Mouse (Mus musculus) heart, postnatal 4 days (tissue): Measurements from ENCODE around the gene Aknad1. TPM values are rescaled to one million over a fixed set of nuclear protein-coding genes. Genes with fewer than 3 reads are reported as not detected.
A peak's percentile ranks its signal among the peaks of the same experiment; 100 is the strongest.

ENCODE experiments used
- DNase-seq: peaks from one replicate; pipeline ENCODE4 v3.0.0; 2021
- total RNA-seq, 2 experiments: library from RNA; stranded (reverse); gene quantifications; 2 replicates each; pipeline ENCODE4 v1.2.3; 2021

The Aknad1 gene
- total RNA-seq, 2 experiments from 2014 or later: 0.12 to 0.23 TPM

- DNase-seq: no peak
These were observed 48.4 kb downstream of the Aknad1 start for GRCm38 (mm10) chr3:108787754-108788454.

DNA sequence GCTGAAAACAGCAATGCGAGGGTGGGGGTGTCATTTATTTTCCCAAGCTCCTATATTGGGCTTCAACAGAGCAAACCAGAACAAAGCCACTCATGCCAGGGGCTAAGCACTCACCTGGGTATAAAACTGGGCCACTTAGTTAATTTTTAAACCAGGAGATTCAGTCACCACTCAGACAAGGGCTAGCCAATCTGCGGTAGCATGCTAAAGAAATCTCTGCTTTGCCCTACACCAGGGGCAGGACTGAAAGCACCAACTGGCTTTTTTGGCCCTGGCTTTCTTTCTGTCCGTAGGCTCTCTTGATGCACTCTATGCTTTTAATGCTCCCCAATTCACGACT is 49.0 kb downstream of the Aknad1 start:
- DNase-seq: no peak

GRCm38 (mm10) chr3:108789299-108789698 is 49.8 kb downstream of the Aknad1 start:
- DNase-seq: no peak

DNA sequence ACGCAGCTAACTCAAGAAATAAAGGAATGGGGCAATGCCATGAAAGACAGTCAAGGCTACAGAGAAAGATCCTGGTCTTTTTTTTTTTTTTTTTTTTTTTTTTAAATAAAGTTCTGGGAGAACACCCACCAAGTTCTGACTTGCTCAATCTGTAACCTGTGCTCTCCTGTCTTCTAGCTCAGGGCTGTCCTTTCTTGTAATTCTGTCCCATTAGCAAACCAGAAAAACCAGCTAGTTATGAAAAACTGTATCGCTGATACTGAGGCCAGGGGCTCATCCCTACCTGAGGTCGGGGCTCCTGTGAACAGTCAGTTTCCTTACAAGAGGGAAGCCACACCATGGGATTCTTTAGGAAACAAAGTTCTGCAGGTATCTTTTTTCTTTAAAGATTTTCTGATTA is 51.0 kb downstream of the Aknad1 start:
- no peak for DNase-seq

DNA sequence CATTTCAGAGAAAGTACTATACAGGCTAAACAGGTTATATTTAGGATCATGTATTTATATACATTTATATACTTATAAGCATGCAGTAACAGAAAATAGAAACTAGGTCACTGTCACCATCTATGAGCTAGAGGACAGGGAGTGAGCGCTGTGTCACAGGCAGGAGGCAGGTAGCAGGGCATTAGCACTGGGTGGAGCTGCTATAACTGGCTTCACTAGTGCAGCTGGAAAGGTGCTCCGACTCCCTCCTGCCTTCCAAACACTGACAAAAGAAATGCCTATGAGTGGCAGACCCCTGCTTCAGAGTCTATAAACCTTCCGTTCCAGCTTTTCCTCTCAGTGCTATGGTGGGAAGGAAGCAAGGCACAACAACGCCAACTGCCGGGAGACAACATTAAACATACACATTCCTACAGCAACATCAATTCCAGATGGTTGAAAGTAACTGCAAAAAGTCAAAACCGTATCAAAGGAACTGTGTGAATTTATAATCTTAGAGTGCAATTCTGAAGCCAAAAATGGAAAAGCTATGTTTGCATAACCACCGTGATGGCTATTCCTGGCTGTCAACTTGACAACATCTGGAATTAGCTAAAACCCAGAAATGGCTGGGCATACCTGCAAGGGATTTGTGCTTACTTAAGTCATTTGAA is 51.7 kb downstream of the Aknad1 start:
- no peak for DNase-seq

DNA sequence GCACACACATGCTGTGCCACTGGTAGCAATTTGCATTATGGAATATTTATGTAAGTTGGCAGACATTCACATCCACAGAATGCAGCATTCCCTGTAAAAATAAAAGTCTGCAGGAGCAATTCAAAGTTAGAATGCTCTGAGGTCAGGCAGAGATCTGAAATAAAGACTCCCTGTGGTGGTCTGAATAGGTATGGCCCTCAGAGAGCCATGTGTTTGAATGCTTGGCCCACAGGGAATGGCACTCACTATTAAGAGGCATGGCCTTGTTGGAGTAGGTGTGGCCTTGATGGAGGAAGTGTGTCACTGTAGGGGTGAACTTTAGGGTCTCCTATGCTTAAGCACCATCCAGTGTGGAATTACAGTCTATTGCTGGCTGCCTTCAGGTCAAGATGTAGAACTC is 53.0 kb downstream of the Aknad1 start:
- no peak for DNase-seq

- no peak for DNase-seq
These were observed 55.3 kb downstream of the Aknad1 start for GRCm38 (mm10) chr3:108794780-108795179.

DNA sequence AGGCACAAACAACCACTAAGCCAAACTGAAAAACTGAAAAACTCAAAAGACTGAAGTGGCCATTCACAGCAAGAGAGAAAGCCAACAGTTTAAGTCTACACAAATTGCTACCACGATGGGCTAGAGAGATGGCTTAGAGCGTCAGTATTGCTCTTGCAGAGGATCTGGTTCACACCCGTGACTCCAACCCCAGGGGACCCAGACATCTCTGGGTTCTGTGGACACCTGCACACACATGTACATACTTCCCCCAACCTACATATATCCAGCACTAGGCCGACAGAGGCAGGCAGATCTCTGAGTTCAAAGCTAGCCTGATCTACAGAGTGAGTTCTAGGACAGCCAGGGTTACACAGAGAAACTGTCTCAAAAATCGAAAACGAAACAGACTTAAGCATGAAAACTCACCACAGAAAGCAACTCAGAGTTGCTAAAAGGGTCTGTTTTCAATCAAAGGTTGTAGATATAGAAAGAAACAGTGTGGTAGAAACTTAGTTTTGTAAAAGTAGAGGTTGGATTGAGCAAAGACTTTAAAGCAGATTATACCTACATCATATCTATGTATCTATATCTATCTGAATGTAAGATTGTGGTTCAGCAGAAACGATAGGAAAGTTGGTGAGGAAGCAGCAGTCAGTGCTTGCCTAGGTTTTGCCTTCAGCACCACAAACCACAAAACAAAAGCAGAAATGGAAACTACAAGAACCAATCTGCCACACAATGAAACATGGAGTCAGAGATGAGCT is 56.3 kb downstream of the Aknad1 start:
- no peak for DNase-seq

- DNase-seq: no peak
These were observed 56.9 kb downstream of the Aknad1 start for GRCm38 (mm10) chr3:108796386-108796785.

DNA sequence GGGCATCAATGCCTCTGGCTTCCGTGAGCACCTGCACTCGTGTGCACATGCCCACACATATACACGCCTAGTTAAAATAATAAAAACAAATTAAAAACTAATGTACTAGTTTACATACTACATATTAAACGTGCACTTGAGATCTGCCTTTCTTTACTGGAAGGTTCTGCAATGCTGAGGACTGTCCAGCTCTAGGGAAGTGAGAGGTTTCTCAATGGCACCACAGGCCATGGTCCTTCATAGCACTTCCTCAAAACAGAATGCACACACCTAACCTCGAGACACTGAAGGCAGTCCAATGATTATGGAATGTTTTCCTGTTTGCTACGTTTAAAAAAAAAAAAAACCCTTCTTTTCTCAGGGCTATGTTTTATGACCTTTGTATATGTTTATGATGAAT is 58.3 kb downstream of the Aknad1 start:
- no peak for DNase-seq

DNA sequence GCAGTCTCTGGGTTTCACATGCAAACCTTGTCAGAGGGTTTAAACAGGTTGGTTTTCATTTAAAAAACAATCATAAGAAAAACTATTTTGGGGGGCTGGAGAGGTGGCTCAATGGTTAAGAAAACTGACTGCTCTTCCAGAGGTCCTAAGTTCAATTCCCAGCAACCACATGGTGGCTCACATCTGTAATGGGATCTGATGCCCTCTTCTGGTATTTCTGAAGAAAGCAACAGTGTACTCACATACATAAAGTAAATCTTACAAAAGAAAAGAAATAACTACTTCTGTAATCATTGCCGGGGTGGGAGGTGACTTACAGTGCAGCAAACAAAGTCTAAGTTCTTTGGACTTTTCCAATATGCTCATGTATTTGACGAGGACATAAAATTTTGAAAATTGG is 58.9 kb downstream of the Aknad1 start:
- no peak for DNase-seq

GRCm38 (mm10) chr3:108805622-108806021 is 66.2 kb downstream of the Aknad1 start:
- no peak for DNase-seq

- DNase-seq: no peak
These were observed 71.3 kb downstream of the Aknad1 start for GRCm38 (mm10) chr3:108810747-108811263.

GRCm38 (mm10) chr3:108815631-108816030 is 76.2 kb downstream of the Aknad1 start:
- no peak for DNase-seq

DNA sequence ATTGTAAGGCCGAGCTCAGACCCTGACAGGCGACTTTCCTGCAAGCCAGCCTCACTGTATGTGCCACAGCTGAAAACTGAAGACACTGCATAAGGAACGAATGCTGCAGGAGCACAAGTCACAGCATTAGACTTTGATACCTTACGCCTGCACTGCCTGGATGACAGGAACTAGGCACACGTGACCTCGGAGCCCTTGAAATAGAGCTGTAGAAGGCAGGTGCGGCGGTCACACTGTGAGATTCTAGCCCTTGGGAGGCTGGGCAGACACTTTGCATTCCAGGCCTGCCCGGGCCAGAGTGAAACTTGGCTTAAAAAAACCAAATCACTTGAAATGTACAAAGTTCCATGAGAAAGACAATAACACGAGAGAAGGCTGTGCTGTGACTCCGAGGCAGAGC is 91.0 kb downstream of the Aknad1 start:
- peak; percentile 31 for DNase-seq

- DNase-seq: no peak
These were observed 92.3 kb downstream of the Aknad1 start for GRCm38 (mm10) chr3:108831750-108832149.

Other genes starting within 250 kb of the Aknad1 start
- gene 1700013F07Rik, start 205.5 kb upstream of the Aknad1 start, total RNA-seq: not detected
- gene 5330417C22Rik, start 203.1 kb upstream of the Aknad1 start, total RNA-seq: under 1 TPM; 0.21 to 0.29 TPM
- gene Tmem167b, start 177.2 kb upstream of the Aknad1 start, total RNA-seq: 10 to 100 TPM; 32.4 to 34.7 TPM
- 10 to 100 TPM; 15.1 to 17.0 TPM for gene Taf13, start 168.0 kb upstream of the Aknad1 start, total RNA-seq
- gene Wdr47, start 148.4 kb upstream of the Aknad1 start, total RNA-seq: 1 to 10 TPM; 9.1 to 9.2 TPM
- 10 to 100 TPM; 29.4 to 33.6 TPM for gene Clcc1, start 85.7 kb upstream of the Aknad1 start, total RNA-seq
- 10 to 100 TPM; 24.0 to 24.7 TPM for gene Gpsm2, start 17.3 kb upstream of the Aknad1 start, total RNA-seq
- 10 to 100 TPM; 30.6 to 31.7 TPM for gene Stxbp3, start 100.9 kb downstream of the Aknad1 start, total RNA-seq
- under 1 TPM; 0.09 to 0.14 TPM for gene Fndc7, start 150.3 kb downstream of the Aknad1 start, total RNA-seq
- 10 to 100 TPM; 31.8 to 36.2 TPM for gene Prpf38b, start 172.1 kb downstream of the Aknad1 start, total RNA-seq
- gene Henmt1, start 200.2 kb downstream of the Aknad1 start, total RNA-seq: not detected
- not detected for gene Gm9857, start 200.8 kb downstream of the Aknad1 start, total RNA-seq